Mouse (Mus musculus): ENCODE data around the gene Mbd3l2.

DNA sequence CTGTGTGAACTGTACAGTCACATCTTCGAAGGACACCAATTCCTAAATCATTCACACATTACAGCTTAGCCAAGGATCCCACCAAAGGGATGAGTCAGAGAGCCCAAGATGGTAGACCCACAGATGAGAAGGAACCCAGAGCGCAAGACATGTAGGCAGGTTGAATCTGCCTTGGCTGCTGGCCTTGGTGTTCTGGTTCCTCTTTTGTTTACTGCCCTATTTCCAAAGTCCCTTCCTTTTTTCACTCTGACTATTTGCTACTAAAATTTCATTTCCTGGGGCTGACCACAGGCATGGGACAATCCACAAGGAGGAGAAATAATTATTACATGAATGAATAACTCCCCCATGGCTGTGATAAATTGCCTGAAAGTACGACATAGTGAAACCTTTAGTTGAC, 37.6 kb downstream of the Mbd3l2 start:
- TF ChIP-seq CTCF (IDR thresholded peaks at IDR 0.05; ENCODE audit: low read depth, low read length) (no peak), POLR2A (IDR thresholded peaks at IDR 0.05; ENCODE audit: borderline replicate concordance, low read depth, low read length) (no peak)
